Mouse (Mus musculus): Measurements from ENCODE around the gene Map2k6. TPM values are rescaled to one million over a fixed set of nuclear protein-coding genes. Genes with fewer than 3 reads are reported as not detected.
A peak's percentile ranks its signal among the peaks of the same experiment; 100 is the strongest.

Map2k6 gene
- polyA plus RNA-seq, 1 experiment from 2014 or later: 31.5 TPM

DNA sequence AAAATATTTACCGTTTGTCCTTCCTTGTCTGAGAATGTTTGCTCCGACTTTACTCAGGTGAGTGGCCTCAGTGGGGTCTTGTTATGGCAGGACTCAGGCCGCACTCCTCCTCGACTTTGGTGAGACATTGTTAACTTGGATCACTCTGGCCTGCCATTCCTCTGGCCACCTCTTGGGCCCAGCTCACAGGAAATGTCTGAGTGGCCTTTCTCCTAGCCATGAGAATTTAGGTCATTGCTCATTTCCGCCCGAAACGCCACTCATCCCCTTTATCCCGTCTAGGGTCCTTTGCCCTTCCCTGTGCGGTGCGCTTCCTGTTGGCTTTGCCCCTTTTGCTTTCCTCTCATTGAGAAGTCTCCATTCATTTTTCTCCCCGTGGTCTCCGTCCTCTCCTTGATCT, 10.2 kb downstream of the Map2k6 start:
- Histone ChIP-seq H3K36me3 (no peaks in the 10 kb centered on the region; the same call in 1 of the 2 replicates), H3K9ac (replicated peaks) (no peak overlapping the region), H3K4me2 (replicated peaks) (no peak overlapping the region), H3K4me1 (no peaks in the 10 kb centered on the region), H3K9me3 (no peaks in the 10 kb centered on the region), H3K27me3 (no peaks in the 10 kb centered on the region), H3K27ac (replicated peaks) (no peak overlapping the region), H3K4me3 (no peak overlapping the region)
- WGBS: 91% methylated on average over 12 of the region's 12 CpGs
- ATAC-seq (ENCODE audit: low FRiP score, low read depth): no peak

DNA sequence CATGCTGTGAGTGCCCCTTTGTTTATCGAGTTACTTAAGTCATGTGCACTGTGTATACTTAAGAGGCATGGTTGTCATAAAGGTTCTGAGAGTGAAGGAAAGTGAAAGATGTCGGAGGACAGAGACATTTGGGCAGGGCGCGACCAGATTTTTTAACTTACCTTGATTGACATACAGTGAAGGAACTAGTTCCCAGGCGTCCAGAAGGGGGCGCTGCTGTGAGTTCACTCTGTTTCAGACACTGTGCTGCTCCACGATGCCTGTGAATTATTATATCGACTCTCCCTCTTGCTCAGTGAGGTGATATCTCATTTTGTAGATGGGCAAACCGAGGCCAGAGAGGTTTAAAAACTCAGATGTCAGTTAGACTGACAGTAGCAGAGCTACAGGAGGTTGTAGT, 10.9 kb downstream of the Map2k6 start:
- Histone ChIP-seq H3K4me1 (no peaks in the 10 kb centered on the region), H3K36me3 (no peaks in the 10 kb centered on the region; the same call in 1 of the 2 replicates), H3K4me2 (replicated peaks) (no peak overlapping the region), H3K9me3 (no peaks in the 10 kb centered on the region), H3K27me3 (no peaks in the 10 kb centered on the region), H3K9ac (replicated peaks) (no peak overlapping the region), H3K27ac (replicated peaks) (no peak overlapping the region), H3K4me3 (no peak overlapping the region)
- ATAC-seq (ENCODE audit: low FRiP score, low read depth): no peak
- WGBS: 74% methylated on average over 9 of the region's 9 CpGs

DNA sequence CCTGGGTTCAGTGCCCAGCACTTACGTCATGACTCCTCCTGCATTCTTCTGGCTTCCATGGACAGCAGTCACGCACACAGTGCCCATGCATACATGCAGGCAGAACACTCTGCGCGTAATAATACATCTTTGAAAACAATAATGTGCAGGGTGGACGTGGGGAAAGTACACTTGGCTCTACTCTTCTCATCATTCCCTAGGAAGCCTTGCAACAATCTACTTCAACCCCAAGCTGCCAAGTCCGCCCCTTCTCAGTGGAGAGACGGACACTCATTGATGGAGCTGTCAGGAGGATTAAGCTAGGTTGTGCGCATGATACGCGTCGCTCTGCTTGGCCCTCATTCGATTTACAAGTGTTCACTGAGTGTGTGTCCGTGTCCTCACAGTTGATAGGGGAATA, 12.7 kb downstream of the Map2k6 start:
- no peak overlapping the region for H3K27ac ChIP-seq (replicated peaks)
- ATAC-seq (ENCODE audit: low FRiP score, low read depth): no peak

GRCm38 (mm10) chr11:110414263-110414662, 15.3 kb downstream of the Map2k6 start:
- peaks cover 7% of the 10 kb centered on the region; the same call in 1 of the 2 replicates for H3K4me1 ChIP-seq
- H3K4me3 ChIP-seq: no peak overlapping the region
- no peak overlapping the region for H3K4me2 ChIP-seq (replicated peaks)
- ATAC-seq (ENCODE audit: low FRiP score, low read depth): no peak
- no peaks in the 10 kb centered on the region for H3K36me3 ChIP-seq
- 89% methylated on average over 7 of the region's 7 CpGs for WGBS
- H3K27ac ChIP-seq (replicated peaks): no peak overlapping the region
- H3K9ac ChIP-seq (replicated peaks): no peak overlapping the region
- H3K9me3 ChIP-seq: no peaks in the 10 kb centered on the region
- no peaks in the 10 kb centered on the region for H3K27me3 ChIP-seq

More for the DNA sequence above, 12.7 kb downstream of the Map2k6 start:
- H3K4me2 ChIP-seq (replicated peaks): no peak overlapping the region
- no peaks in the 10 kb centered on the region for H3K36me3 ChIP-seq
- no peaks in the 10 kb centered on the region for H3K27me3 ChIP-seq
- H3K4me3 ChIP-seq: no peak overlapping the region
- H3K9ac ChIP-seq (replicated peaks): no peak overlapping the region
- 91% methylated on average over 13 of the region's 13 CpGs for whole genome bisulfite sequencing
- peaks cover 5% of the 10 kb centered on the region; the same call in 1 of the 2 replicates for H3K4me1 ChIP-seq
- no peaks in the 10 kb centered on the region for H3K9me3 ChIP-seq

- Histone ChIP-seq H3K9ac (replicated peaks) (no peak overlapping the region), H3K4me2 (replicated peaks) (no peak overlapping the region), H3K27ac (replicated peaks) (peak overlapping the region; percentile 10; the same call in 1 of the 2 replicates), H3K9me3 (no peaks in the 10 kb centered on the region), H3K27me3 (no peaks in the 10 kb centered on the region), H3K36me3 (no peaks in the 10 kb centered on the region), H3K4me3 (no peak overlapping the region), H3K4me1 (peaks cover 7% of the 10 kb centered on the region; the same call in 1 of the 2 replicates)
- no peak for ATAC-seq (ENCODE audit: low FRiP score, low read depth)
- 62% methylated on average over 6 of the region's 6 CpGs for WGBS
Observed at GRCm38 (mm10) chr11:110416691-110417090, 17.8 kb downstream of the Map2k6 start.

DNA sequence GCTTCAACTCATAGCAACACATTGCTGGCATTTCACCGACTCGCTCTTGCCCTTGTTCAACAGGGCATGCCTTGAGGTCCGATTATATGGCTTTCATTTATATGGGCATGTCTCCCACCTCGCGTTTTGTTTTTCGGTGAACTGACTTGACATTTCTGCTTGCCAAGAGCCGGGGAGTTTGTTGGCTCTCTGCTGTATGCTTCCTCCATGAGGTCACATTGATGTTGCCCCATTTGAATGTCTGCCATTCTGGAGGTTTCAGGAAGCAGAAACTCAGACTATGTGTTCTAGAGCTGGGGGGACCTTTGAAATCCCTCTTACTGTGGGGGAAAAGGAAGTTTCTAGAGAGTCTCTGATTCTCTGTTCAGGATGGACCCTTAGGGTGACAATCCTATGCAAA, 21.5 kb downstream of the Map2k6 start:
- Histone ChIP-seq H3K9me3 (no peaks in the 10 kb centered on the region; the same call in 1 of the 2 replicates), H3K9ac (replicated peaks) (no peak overlapping the region), H3K4me1 (peaks cover 7% of the 10 kb centered on the region; the same call in 1 of the 2 replicates), H3K36me3 (no peaks in the 10 kb centered on the region), H3K4me2 (replicated peaks) (no peak overlapping the region), H3K27ac (replicated peaks) (no peak overlapping the region), H3K27me3 (no peaks in the 10 kb centered on the region), H3K4me3 (no peak overlapping the region)
- 93% methylated on average over 7 of the region's 7 CpGs for WGBS
- ATAC-seq (ENCODE audit: low FRiP score, low read depth): no peak

DNA sequence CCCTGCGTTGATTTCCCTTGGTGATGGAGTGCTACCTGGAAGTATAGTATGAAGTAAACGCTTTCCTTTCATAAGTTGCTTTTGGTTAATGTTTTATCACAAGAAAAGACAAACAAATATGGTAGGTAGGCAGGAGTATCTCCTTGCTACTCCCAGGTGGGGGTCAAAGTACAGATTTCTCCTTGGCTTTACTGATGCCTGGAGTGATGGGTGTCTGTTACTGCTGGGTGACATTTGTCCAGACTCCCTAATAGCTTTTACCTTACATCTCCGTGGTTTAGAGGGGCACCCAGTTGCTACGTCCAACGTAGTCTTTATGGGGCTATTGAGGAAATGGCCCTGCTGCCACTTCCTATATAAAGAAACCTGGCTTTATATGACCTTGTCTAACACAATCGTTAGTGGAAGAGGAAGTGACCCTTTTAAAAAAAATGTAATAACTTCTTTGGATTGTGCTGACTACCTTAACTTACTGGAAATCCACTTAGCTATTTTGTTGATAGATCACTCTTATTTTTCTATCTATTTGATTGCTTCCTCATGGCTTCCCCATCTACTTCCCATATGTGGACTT, 27.7 kb downstream of the Map2k6 start:
- Histone ChIP-seq H3K4me3 (no peak overlapping the region), H3K9me3 (no peaks in the 10 kb centered on the region; the same call in 1 of the 2 replicates), H3K27ac (replicated peaks) (no peak overlapping the region), H3K9ac (replicated peaks) (no peak overlapping the region), H3K4me2 (replicated peaks) (no peak overlapping the region), H3K4me1 (0 out of 2 replicates have a peak, but pooled peaks cover 8% of the 10 kb centered on the region), H3K27me3 (no peaks in the 10 kb centered on the region), H3K36me3 (no peaks in the 10 kb centered on the region)
- no peak for ATAC-seq (ENCODE audit: low FRiP score, low read depth)
- 91% methylated on average over 6 of the region's 6 CpGs for WGBS

- ATAC-seq (ENCODE audit: low FRiP score, low read depth): no peak
- Histone ChIP-seq H3K4me2 (replicated peaks) (no peak overlapping the region), H3K4me3 (no peak overlapping the region), H3K4me1 (0 out of 2 replicates have a peak, but pooled peaks cover 8% of the 10 kb centered on the region), H3K27me3 (no peaks in the 10 kb centered on the region), H3K9ac (replicated peaks) (no peak overlapping the region), H3K36me3 (no peaks in the 10 kb centered on the region), H3K9me3 (no peaks in the 10 kb centered on the region; the same call in 1 of the 2 replicates), H3K27ac (replicated peaks) (no peak overlapping the region)
- WGBS: 67% methylated on average over 11 of the region's 11 CpGs
Observed at GRCm38 (mm10) chr11:110427159-110427561, 28.2 kb downstream of the Map2k6 start.

- Histone ChIP-seq H3K4me2 (replicated peaks) (no peak overlapping the region), H3K4me1 (0 out of 2 replicates have a peak, but pooled peaks cover 8% of the 10 kb centered on the region), H3K9me3 (no peaks in the 10 kb centered on the region), H3K9ac (replicated peaks) (no peak overlapping the region), H3K4me3 (no peak overlapping the region), H3K36me3 (no peaks in the 10 kb centered on the region), H3K27me3 (no peaks in the 10 kb centered on the region), H3K27ac (replicated peaks) (no peak overlapping the region)
- no peak for ATAC-seq (ENCODE audit: low FRiP score, low read depth)
- WGBS: 93% methylated on average over 6 of the region's 6 CpGs
Observed at GRCm38 (mm10) chr11:110428999-110429398, 30.1 kb downstream of the Map2k6 start.

GRCm38 (mm10) chr11:110429837-110430418, 31.0 kb downstream of the Map2k6 start:
- WGBS: 77% methylated on average over 3 of the region's 3 CpGs
- Histone ChIP-seq H3K36me3 (0 out of 2 replicates have a peak, but pooled peaks cover 4% of the 10 kb centered on the region), H3K27ac (replicated peaks) (no peak overlapping the region), H3K9me3 (no peaks in the 10 kb centered on the region), H3K4me1 (0 out of 2 replicates have a peak, but pooled peaks cover 8% of the 10 kb centered on the region), H3K27me3 (no peaks in the 10 kb centered on the region), H3K4me2 (replicated peaks) (no peak overlapping the region), H3K9ac (replicated peaks) (no peak overlapping the region), H3K4me3 (no peak overlapping the region)
- ATAC-seq (ENCODE audit: low FRiP score, low read depth): no peak

- Histone ChIP-seq H3K9me3 (no peaks in the 10 kb centered on the region), H3K4me1 (peaks cover 20% of the 10 kb centered on the region), H3K27ac (replicated peaks) (no peak overlapping the region), H3K36me3 (0 out of 2 replicates have a peak, but pooled peaks cover 7% of the 10 kb centered on the region), H3K4me3 (no peak overlapping the region), H3K9ac (replicated peaks) (no peak overlapping the region), H3K4me2 (replicated peaks) (no peak overlapping the region), H3K27me3 (0 out of 2 replicates have a peak, but pooled peaks cover 3% of the 10 kb centered on the region)
- no peak for ATAC-seq (ENCODE audit: low FRiP score, low read depth)
- WGBS: 75% methylated on average over 8 of the region's 8 CpGs
Observed at GRCm38 (mm10) chr11:110435839-110436556, 37.1 kb downstream of the Map2k6 start.

- Histone ChIP-seq H3K36me3 (0 out of 2 replicates have a peak, but pooled peaks cover 7% of the 10 kb centered on the region), H3K4me3 (no peak overlapping the region), H3K27ac (replicated peaks) (no peak overlapping the region), H3K9me3 (no peaks in the 10 kb centered on the region), H3K4me1 (peaks cover 20% of the 10 kb centered on the region), H3K27me3 (0 out of 2 replicates have a peak, but pooled peaks cover 3% of the 10 kb centered on the region), H3K4me2 (replicated peaks) (no peak overlapping the region), H3K9ac (replicated peaks) (no peak overlapping the region)
- 22% methylated on average over 12 of the region's 12 CpGs for WGBS
- no peak; the same call in 1 of the 2 replicates for ATAC-seq (ENCODE audit: low FRiP score, low read depth)
Observed at GRCm38 (mm10) chr11:110436998-110437397, 38.1 kb downstream of the Map2k6 start.

Data from midbrain, embryonic 12.5 days (tissue).